Mouse (Mus musculus) C2C12 (cell line): Measurements from ENCODE around the gene Afmid. TPM values are rescaled to one million over a fixed set of nuclear protein-coding genes. Genes with fewer than 3 reads are reported as not detected.

Experiments
- H3K27me3 ChIP-seq: one replicate; pipeline ENCODE4 v1.6.1; 2011; ENCODE audit not compliant: control insufficient read depth, insufficient read depth, insufficient read length
- H3K36me3 ChIP-seq: one replicate; pipeline ENCODE4 v1.6.1; 2011; ENCODE audit not compliant: control insufficient read depth, insufficient read depth
- H3K4me3 ChIP-seq: one replicate; pipeline ENCODE4 v1.5.1; 2011; ENCODE audit warnings: mild to moderate bottlenecking, control low read depth; ENCODE audit not compliant: poor library complexity, insufficient read depth, severe bottlenecking
- H3K79me2 ChIP-seq: one replicate; pipeline ENCODE4 v1.6.1; 2011; ENCODE audit not compliant: control insufficient read depth, insufficient read depth
- H3K79me3 ChIP-seq: one replicate; pipeline ENCODE4 v1.6.1; 2011; ENCODE audit warnings: low read depth, control low read depth
- H3ac ChIP-seq: one replicate; pipeline ENCODE3; 2011; ENCODE audit warnings: low read depth; ENCODE audit not compliant: control insufficient read depth, insufficient read length
- CEBPB ChIP-seq: IDR thresholded peaks from one replicate; pipeline ENCODE4 v1.6.1; 2011; ENCODE audit warnings: low read depth, mild to moderate bottlenecking, control low read depth, moderate library complexity
- CTCF ChIP-seq: IDR thresholded peaks from one replicate; pipeline ENCODE4 v1.5.1; 2011; ENCODE audit not compliant: control insufficient read depth, insufficient read depth, insufficient read length
- FOSL1 ChIP-seq: IDR thresholded peaks from one replicate; pipeline ENCODE4 v1.8.0; 2011; ENCODE audit warnings: mild to moderate bottlenecking, low read length; ENCODE audit not compliant: poor library complexity, insufficient read depth, severe bottlenecking
- MAX ChIP-seq: IDR thresholded peaks from one replicate; pipeline ENCODE4 v1.6.1; 2011; ENCODE audit warnings: mild to moderate bottlenecking, control low read depth
- MYOD1 ChIP-seq: IDR thresholded peaks from one replicate; pipeline ENCODE4 v1.6.1; 2011; ENCODE audit warnings: low read depth; ENCODE audit not compliant: control insufficient read depth, insufficient read length
- MYOG ChIP-seq: IDR thresholded peaks from one replicate; pipeline ENCODE4 v1.6.1; 2011; ENCODE audit not compliant: control insufficient read depth, insufficient read length; ENCODE audit errors: extremely low read depth
- USF1 ChIP-seq: IDR thresholded peaks from one replicate; pipeline ENCODE4 v1.6.1; 2011; ENCODE audit warnings: low read depth, mild to moderate bottlenecking, control low read depth, moderate library complexity
- polyA plus RNA-seq: library from polyadenylated mRNA; unstranded; fragments of >200 nt; fragmentation: generic; extraction: Trizol; gene quantifications from one replicate; pipeline ENCODE4 v1.2.1, GENCODE M21; 2012; ENCODE audit warnings: missing spikeins

Gene Afmid
- polyA plus RNA-seq, 1 experiment: 3.2 TPM

DNA sequence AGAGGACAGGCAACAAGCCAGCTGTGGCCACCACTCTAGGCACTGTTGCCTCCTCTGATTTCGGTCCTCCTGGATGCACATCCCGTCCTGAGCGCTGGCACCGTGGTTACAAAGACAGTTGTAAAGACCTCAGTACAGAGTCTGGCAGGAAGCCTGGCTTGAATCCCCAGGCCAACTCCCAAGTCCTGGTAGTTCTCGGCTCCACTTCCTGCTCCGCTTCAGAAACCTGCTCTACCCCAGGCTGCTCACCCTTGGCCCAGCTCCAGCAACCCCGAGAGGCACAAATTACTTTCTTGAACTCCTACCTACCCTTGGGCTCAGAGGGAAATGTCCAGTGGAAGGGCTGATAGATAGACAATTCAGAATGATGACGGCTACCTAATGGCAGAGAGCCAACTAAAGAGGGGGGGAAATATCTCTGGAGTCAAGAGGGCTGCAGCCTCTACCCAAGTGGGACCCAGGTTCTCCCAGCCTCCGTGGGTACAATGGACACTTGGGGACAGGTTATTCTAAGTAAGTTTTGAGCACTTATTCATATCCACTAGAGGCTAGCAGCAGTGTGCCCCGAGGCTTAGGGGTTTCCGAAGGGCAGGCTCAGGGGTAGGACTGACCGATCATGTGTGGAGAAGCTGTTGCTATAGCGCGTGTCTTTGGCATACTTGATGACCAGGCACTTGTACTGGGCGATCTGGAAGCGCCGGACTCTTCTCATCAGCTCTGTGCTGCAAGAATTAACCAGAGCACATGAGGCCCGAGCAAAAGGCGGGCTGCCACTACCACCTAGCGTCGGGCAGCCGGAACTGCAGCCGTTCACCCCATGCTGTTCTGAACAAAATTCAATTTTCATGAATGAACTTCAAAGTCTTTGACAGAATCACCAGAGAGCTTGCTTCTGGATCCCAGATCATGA lies 1.4 kb upstream of the Afmid start:
- Histone ChIP-seq H3ac (peak overlapping the region; percentile 74), H3K79me2 (peaks cover 74% of the 10 kb centered on the region), H3K79me3 (peaks cover 51% of the 10 kb centered on the region), H3K4me3 (peak overlapping the region; percentile 89), H3K27me3 (no peaks in the 10 kb centered on the region), H3K36me3 (peaks cover 46% of the 10 kb centered on the region)
- TF ChIP-seq MYOG: no peak
- TF ChIP-seq MYOD1: no peak
- no peak for TF ChIP-seq CEBPB
- peak; percentile 85 for TF ChIP-seq CTCF
- TF ChIP-seq USF1: no peak
- TF ChIP-seq MAX: peak; percentile 96
- no peak for TF ChIP-seq FOSL1

DNA sequence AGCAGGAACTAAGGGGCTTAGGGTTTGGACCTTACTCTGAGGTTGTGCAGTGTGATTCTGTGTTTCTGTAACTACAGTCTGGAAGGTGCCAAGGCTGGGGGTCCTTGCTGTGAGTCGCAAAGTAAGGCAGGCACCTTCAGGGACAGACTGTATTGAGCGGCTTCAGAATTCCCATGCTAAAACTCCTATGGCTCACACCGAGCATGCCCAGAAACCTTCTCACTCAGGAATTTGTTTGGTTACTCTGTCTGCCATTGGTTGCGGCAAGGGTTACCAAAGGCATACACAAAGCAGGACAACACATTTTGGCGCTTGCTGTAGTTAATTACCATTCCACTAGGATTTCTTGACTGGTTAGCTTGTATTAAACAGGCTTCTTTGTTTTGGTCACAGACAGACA lies 440 bp downstream of the Afmid start:
- TF ChIP-seq CTCF (no peak), FOSL1 (no peak), CEBPB (no peak), USF1 (no peak), MAX (no peak), MYOG (no peak), MYOD1 (no peak)
- peaks cover 28% of the 10 kb centered on the region for H3K36me3 ChIP-seq

DNA sequence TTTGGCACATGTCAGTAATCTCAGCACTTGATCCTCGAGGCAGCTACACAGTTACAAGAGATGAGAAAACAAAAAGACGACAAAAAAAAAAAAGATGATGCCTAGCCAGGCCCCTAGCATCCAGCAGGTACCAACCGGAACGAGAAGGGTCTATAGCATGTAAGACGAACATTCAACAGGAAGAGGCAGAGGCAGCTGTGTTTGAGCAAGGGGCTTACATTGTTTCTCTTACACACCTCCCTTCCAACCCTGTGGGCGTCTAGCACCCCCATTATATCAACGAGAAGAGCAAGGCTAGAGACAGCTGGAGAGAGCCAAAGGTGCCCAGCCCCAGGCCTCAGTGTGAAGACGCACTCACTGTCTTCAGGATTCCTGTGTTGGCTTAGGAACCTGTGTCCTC lies 1.2 kb downstream of the Afmid start:
- TF ChIP-seq MYOD1 (no peak), FOSL1 (no peak)
- Histone ChIP-seq H3K4me3 (no peak overlapping the region), H3ac (no peak overlapping the region), H3K79me2 (peaks cover 48% of the 10 kb centered on the region), H3K27me3 (no peaks in the 10 kb centered on the region), H3K79me3 (peaks cover 25% of the 10 kb centered on the region), H3K36me3 (peaks cover 20% of the 10 kb centered on the region)

More for the DNA sequence above, 440 bp downstream of the Afmid start:
- Histone ChIP-seq H3K79me3 (peaks cover 33% of the 10 kb centered on the region), H3K79me2 (peaks cover 56% of the 10 kb centered on the region), H3ac (peak overlapping the region; percentile 73), H3K4me3 (peak overlapping the region; percentile 89), H3K27me3 (no peaks in the 10 kb centered on the region)

DNA sequence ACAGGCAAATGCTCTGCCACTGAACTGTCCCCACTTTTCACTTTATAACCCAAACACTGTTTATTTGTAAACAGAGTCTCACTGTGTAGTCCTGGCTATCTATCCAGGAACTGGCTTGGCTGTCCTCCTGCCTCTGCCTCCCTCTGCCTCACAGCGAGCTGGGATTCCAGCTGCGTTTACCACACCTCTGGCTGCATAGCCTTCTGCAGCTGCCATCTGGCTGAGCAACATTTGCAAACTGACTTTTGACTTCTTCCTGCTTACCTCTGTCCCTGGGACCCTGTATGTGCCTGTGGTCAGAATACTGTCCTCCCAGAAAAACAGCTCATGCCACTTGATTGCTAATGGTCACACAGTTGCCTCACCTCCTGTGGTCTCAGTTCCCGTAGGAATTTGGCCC lies 1.7 kb downstream of the Afmid start:
- no peak overlapping the region for H3ac ChIP-seq
- H3K79me2 ChIP-seq: peaks cover 44% of the 10 kb centered on the region
- no peak overlapping the region for H3K4me3 ChIP-seq
- TF ChIP-seq MYOD1 (peak; percentile 51), MYOG (no peak), USF1 (no peak), CEBPB (peak; percentile 49)
- H3K36me3 ChIP-seq: peaks cover 15% of the 10 kb centered on the region
- peaks cover 21% of the 10 kb centered on the region for H3K79me3 ChIP-seq
- H3K27me3 ChIP-seq: no peaks in the 10 kb centered on the region

DNA sequence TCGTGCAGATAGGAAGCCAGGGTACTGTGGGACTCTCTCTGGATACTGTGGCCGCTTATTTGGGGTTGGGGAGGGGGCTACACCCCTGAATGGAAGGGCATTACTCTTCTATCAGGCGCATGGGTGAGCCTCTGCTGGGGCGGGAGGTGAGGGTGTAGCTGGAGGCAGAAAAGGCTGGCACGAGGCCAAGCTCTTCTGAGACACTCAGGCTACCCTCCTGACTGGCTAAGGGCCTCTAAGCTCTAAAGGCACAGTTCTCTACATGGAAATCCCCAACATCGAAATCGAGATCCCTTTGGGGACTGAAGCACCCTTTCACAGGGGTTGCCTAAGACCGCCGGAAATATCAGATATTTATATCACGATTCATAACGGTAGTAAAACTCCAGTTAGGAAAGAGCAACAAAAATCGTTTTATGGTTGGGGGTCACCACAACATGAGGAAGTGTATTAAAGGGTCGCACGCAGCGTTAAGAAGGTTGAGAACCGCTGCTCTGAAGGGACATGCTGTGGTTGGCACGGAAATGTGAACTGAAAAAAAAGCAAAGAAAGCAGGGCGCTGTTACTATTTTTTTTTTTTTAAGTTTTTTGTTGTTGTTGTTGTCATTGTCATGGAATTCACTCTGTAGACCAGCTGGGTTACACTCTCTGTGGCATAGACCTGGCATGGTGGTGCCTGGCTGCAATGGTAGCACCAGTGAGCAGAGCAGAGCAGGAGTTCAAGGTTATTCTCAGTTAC lies 2.6 kb downstream of the Afmid start:
- Histone ChIP-seq H3K36me3 (peaks cover 11% of the 10 kb centered on the region), H3ac (no peak overlapping the region), H3K4me3 (no peak overlapping the region), H3K79me2 (peaks cover 38% of the 10 kb centered on the region), H3K79me3 (peaks cover 18% of the 10 kb centered on the region), H3K27me3 (no peaks in the 10 kb centered on the region)
- TF ChIP-seq USF1: no peak
- no peak for TF ChIP-seq CEBPB
- no peak for TF ChIP-seq MYOD1
- no peak for TF ChIP-seq MYOG
- no peak for TF ChIP-seq FOSL1
- TF ChIP-seq MAX: no peak
- TF ChIP-seq CTCF: no peak
